Mouse (Mus musculus) intestine, embryonic 14.5 days (tissue): ENCODE measurements at regions not wholly inside any gene's neighbourhood (a gene's known extent, or its start where the extent isn't known, plus 50 kb on each side); places are given as distances from the start of the nearest gene placed in this dataset.

Source experiments
- ATAC-seq: fragments of 200-750 bp; cut with Nextera tagmentation; replicated peaks from 2 replicates; pipeline ENCODE4 v1.8.0; 2017; ENCODE audit warnings: low read depth, moderate number of reproducible peaks, moderate TSS enrichment, moderate library complexity; ENCODE audit not compliant: low FRiP score, low TSS enrichment
- DNase-seq: peaks from one replicate; pipeline ENCODE4 v3.0.0-alpha.2; 2018; ENCODE audit warnings: low spot score
- H3K27ac ChIP-seq: fragments of 300-500 bp; sonication (generic); 2 replicates; pipeline ENCODE4 v1.5.1; 2014; ENCODE audit warnings: low read depth, mild to moderate bottlenecking, control low read depth
- H3K27me3 ChIP-seq: fragments of 300-500 bp; sonication (generic); replicated peaks from 2 replicates; pipeline ENCODE4 v1.6.1; 2014; ENCODE audit warnings: low read length, control low read depth; ENCODE audit not compliant: control insufficient read depth, insufficient read depth
- H3K36me3 ChIP-seq: fragments of 300-500 bp; sonication (generic); 2 replicates; pipeline ENCODE4 v1.6.1; 2014; ENCODE audit warnings: low read length, control low read depth; ENCODE audit not compliant: control insufficient read depth, insufficient read depth
- H3K4me1 ChIP-seq: fragments of 300-500 bp; sonication (generic); replicated peaks from 2 replicates; pipeline ENCODE4 v1.6.1; 2014; ENCODE audit warnings: low read length, control low read depth, mixed read lengths; ENCODE audit not compliant: control insufficient read depth, insufficient read depth
- H3K4me2 ChIP-seq: fragments of 300-500 bp; sonication (generic); 2 replicates; pipeline ENCODE4 v1.6.1; 2014; ENCODE audit warnings: low read length
- H3K4me3 ChIP-seq: fragments of 300-500 bp; sonication (generic); 2 replicates; pipeline ENCODE4 v1.5.1; 2014; ENCODE audit warnings: low read depth, low read length, control low read depth, mixed read lengths
- H3K9ac ChIP-seq: fragments of 300-500 bp; sonication (generic); 2 replicates; pipeline ENCODE4 v1.6.1; 2014; ENCODE audit warnings: mild to moderate bottlenecking, low read length
- H3K9me3 ChIP-seq: fragments of 300-500 bp; sonication (generic); 2 replicates; pipeline ENCODE4 v1.6.1; 2016; ENCODE audit warnings: low read length, control low read depth; ENCODE audit not compliant: control insufficient read depth
- WGBS: fragments of 180-500 bp; shearing (Covaris S2); extraction: QIAGEN DNeasy Blood & Tissue Kit; methylation state at CpG from one replicate; pipeline ENCODE4 v1.1.7; 2014; 5-methylcytosine and 5-hydroxymethylcytosine counted together

- H3K4me1 ChIP-seq = no peaks in the 10 kb centered on the region
- ATAC-seq (no peak), DNase-seq (no peak)
- H3K9ac ChIP-seq = no peak overlapping the region
- no peak overlapping the region for H3K4me2 ChIP-seq
- H3K36me3 ChIP-seq = no peaks in the 10 kb centered on the region
- no peak overlapping the region for H3K27ac ChIP-seq
- no peaks in the 10 kb centered on the region for H3K9me3 ChIP-seq
- no peak overlapping the region for H3K4me3 ChIP-seq
- H3K27me3 ChIP-seq = no peaks in the 10 kb centered on the region
- 74% methylated on average over 6 of the region's 6 CpGs for WGBS
Measured at GRCm38 (mm10) chr3:156252256-156252861, 309.2 kb upstream of the Negr1 start.

- Histone ChIP-seq H3K9ac (no peak overlapping the region), H3K4me1 (no peaks in the 10 kb centered on the region), H3K36me3 (no peaks in the 10 kb centered on the region), H3K4me3 (no peak overlapping the region), H3K9me3 (no peaks in the 10 kb centered on the region), H3K27ac (no peak overlapping the region), H3K27me3 (no peaks in the 10 kb centered on the region), H3K4me2 (no peak overlapping the region)
- ATAC-seq (no peak), DNase-seq (no peak)
- 72% methylated on average over 7 of the region's 7 CpGs for WGBS
Measured at GRCm38 (mm10) chr3:156253172-156253934, 308.2 kb upstream of the Negr1 start.

GRCm38 (mm10) chr3:156256719-156257118 is 304.9 kb upstream of the Negr1 start:
- WGBS = 63% methylated on average over 7 of the region's 7 CpGs
- Histone ChIP-seq H3K9ac (no peak overlapping the region), H3K36me3 (no peaks in the 10 kb centered on the region), H3K4me1 (no peaks in the 10 kb centered on the region), H3K27ac (no peak overlapping the region), H3K4me2 (no peak overlapping the region), H3K27me3 (no peaks in the 10 kb centered on the region), H3K9me3 (no peaks in the 10 kb centered on the region), H3K4me3 (no peak overlapping the region)
- no peak for DNase-seq
- ATAC-seq = peak; percentile 53; the same call in 1 of the 2 replicates

- no peaks in the 10 kb centered on the region for H3K4me1 ChIP-seq
- no peaks in the 10 kb centered on the region for H3K36me3 ChIP-seq
- H3K9me3 ChIP-seq = no peaks in the 10 kb centered on the region
- H3K4me2 ChIP-seq = no peak overlapping the region
- no peaks in the 10 kb centered on the region for H3K27me3 ChIP-seq
- 89% methylated on average over 6 of the region's 6 CpGs for WGBS
- no peak for ATAC-seq
- no peak for DNase-seq
- no peak overlapping the region for H3K4me3 ChIP-seq
- no peak overlapping the region for H3K9ac ChIP-seq
- no peak overlapping the region for H3K27ac ChIP-seq
Measured at GRCm38 (mm10) chr3:156264654-156265053, 296.9 kb upstream of the Negr1 start.

- DNase-seq (no peak), ATAC-seq (0 out of 2 replicates have a peak, but pooled peaks have one; percentile 32)
- H3K9me3 ChIP-seq = no peaks in the 10 kb centered on the region
- H3K27me3 ChIP-seq = no peaks in the 10 kb centered on the region
- no peak overlapping the region for H3K27ac ChIP-seq
- H3K4me1 ChIP-seq = no peaks in the 10 kb centered on the region
- H3K4me2 ChIP-seq = no peak overlapping the region
- 49% methylated on average over 4 of the region's 4 CpGs for WGBS
- no peaks in the 10 kb centered on the region for H3K36me3 ChIP-seq
- no peak overlapping the region for H3K9ac ChIP-seq
- H3K4me3 ChIP-seq = no peak overlapping the region
Measured at GRCm38 (mm10) chr3:156267727-156268126, 293.9 kb upstream of the Negr1 start.

- H3K9me3 ChIP-seq = no peaks in the 10 kb centered on the region
- H3K4me1 ChIP-seq = no peaks in the 10 kb centered on the region
- no peaks in the 10 kb centered on the region for H3K36me3 ChIP-seq
- whole genome bisulfite sequencing = 66% methylated on average over 3 of the region's 3 CpGs
- no peaks in the 10 kb centered on the region for H3K27me3 ChIP-seq
- H3K27ac ChIP-seq = no peak overlapping the region
- no peak overlapping the region for H3K4me2 ChIP-seq
- H3K4me3 ChIP-seq = no peak overlapping the region
- DNase-seq (no peak), ATAC-seq (no peak)
- no peak overlapping the region for H3K9ac ChIP-seq
Measured at GRCm38 (mm10) chr3:156299984-156300770, 261.4 kb upstream of the Negr1 start.

- no peaks in the 10 kb centered on the region for H3K27me3 ChIP-seq
- no peak overlapping the region for H3K9ac ChIP-seq
- DNase-seq = no peak
- no peaks in the 10 kb centered on the region for H3K36me3 ChIP-seq
- no peaks in the 10 kb centered on the region for H3K9me3 ChIP-seq
- H3K4me1 ChIP-seq = no peaks in the 10 kb centered on the region
- H3K4me3 ChIP-seq = no peak overlapping the region
- 86% methylated on average over 1 of the region's 1 CpGs for WGBS
- H3K4me2 ChIP-seq = no peak overlapping the region
- ATAC-seq = no peak
- no peak overlapping the region for H3K27ac ChIP-seq
Measured at GRCm38 (mm10) chr3:156301302-156301701, 260.3 kb upstream of the Negr1 start.

- H3K4me1 ChIP-seq = no peaks in the 10 kb centered on the region
- DNase-seq = no peak
- H3K9me3 ChIP-seq = no peaks in the 10 kb centered on the region
- H3K27ac ChIP-seq = no peak overlapping the region
- H3K4me2 ChIP-seq = no peak overlapping the region
- H3K36me3 ChIP-seq = no peaks in the 10 kb centered on the region
- no peak overlapping the region for H3K9ac ChIP-seq
- no peak for ATAC-seq
- H3K4me3 ChIP-seq = no peak overlapping the region
- 85% methylated on average over 3 of the region's 3 CpGs for WGBS
- no peaks in the 10 kb centered on the region for H3K27me3 ChIP-seq
Measured at GRCm38 (mm10) chr3:156301745-156302144, 259.8 kb upstream of the Negr1 start.
